Comparison of ENCODE assay signal across 17 mouse cellular contexts in the genomic region with DNA sequence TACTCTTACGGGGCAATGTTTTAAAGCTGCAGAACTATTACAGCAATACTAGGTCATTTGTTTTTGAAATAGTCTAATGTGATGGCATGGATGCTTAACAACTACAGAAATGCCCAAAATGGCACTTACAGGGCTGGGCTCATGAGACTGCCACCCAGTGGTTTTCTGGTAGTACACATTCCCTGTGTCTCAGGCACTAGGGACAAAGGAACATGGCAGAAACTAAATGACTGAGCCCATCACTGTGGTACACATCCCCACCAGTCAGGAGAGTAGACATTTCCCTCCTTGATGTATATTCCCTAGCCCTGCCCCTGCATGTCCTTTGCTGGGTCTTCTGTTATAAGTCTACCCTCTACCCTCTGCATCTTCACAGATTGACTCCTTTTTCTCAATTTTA. TPM values are rescaled to one million over a fixed set of nuclear protein-coding genes. Genes with fewer than 3 reads are reported as not detected.
DNase-seq lines count a peak whose midpoint lies in the region; ATAC-seq and TF ChIP-seq lines count a peak whose summit lies in the region.
"Had no signal": no experiment of that assay in that cellular context is flagged by ENCODE, and none has a peak within 500 bp of the region (broad histone marks: within the 10 kb centered on the region; RNA-seq: fewer than 3 reads in every experiment).

No protein-coding gene starts in this region.

- no peak for ATAC-seq in Patski
- no peak for ATAC-seq in erythroblast, adult 5-6 weeks (replicated peaks; ENCODE audit: low FRiP score, poor library complexity, severe bottlenecking)
- ATAC-seq: midbrain, embryonic 15.5 days had no signal

- TF ChIP-seq CTCF in layer of hippocampus, adult 2 months (conservative IDR thresholded peaks at IDR 0.05): peak; percentile 54
- peak; percentile 36 for TF ChIP-seq CTCF in Patski (IDR thresholded peaks at IDR 0.05)

- DNase-seq in adrenal gland, postnatal 14 days: peak; percentile 6
- no peak for DNase-seq in adrenal gland, postnatal 36 days
- no peak for DNase-seq in layer of hippocampus, adult 2 months (ENCODE audit: low spot score in 2 of 2)
- DNase-seq in layer of hippocampus, adult 9-10 months (ENCODE audit: low spot score): no peak
- no peak for DNase-seq in Patski (ENCODE audit: low read depth, low spot score)
- DNase-seq in mesoderm, embryonic 11.5 days (ENCODE audit: low read depth, low spot score): peak; percentile 2
- no peak for DNase-seq in heart, adult 18-20 months
- DNase-seq: B cell, adult 2 months; cerebellum, adult 11 months; right cerebral cortex, postnatal 14 days had no signal

- CTCF ChIA-PET in Patski (lab: Charles Lee): no interaction called here

- H3K27ac ChIP-seq in layer of hippocampus, adult 2 months: no peak overlapping the region
- H3K27ac ChIP-seq: forebrain, embryonic 10.5 days; heart, embryonic 10.5 days; hindbrain, embryonic 15.5 days; lung, embryonic 15.5 days; midbrain, embryonic 15.5 days had no signal

- peaks cover 12% of the 10 kb centered on the region for H3K27me3 ChIP-seq in Patski
- H3K27me3 ChIP-seq: hindbrain, embryonic 15.5 days; lung, embryonic 15.5 days; midbrain, embryonic 15.5 days had no signal

- POLR2A ChIA-PET in Patski (lab: Charles Lee): no interaction called here

- no peak overlapping the region for H3K4me3 ChIP-seq in layer of hippocampus, adult 2 months
- H3K4me3 ChIP-seq: forebrain, embryonic 10.5 days; heart, embryonic 10.5 days; hindbrain, embryonic 15.5 days; lung, embryonic 15.5 days; midbrain, embryonic 15.5 days had no signal

- in situ Hi-C loops in Patski (cut with MboI; ENCODE audit: low pct_unique_long_range_greater_than_20kb): no loop called here

RNA-seq across cellular contexts. Expression of gene Capsl, which starts 16.2 kb away (rescaled TPM):
- not detected in 2 replicates for total RNA-seq in adrenal gland, postnatal 14 days (2021)
- not detected for total RNA-seq in adrenal gland, postnatal 36 days (2021)
- total RNA-seq in layer of hippocampus, adult 2 months (2021): 1 to 10 TPM; 1.8 to 2.0 TPM
- polyA plus RNA-seq in Patski (2021): not detected
- total RNA-seq in erythroblast, adult 5-6 weeks (2015; ENCODE audit: low replicate concordance): not detected in 2 replicates
- not detected in 2 replicates for total RNA-seq in erythroblast, adult 5-6 weeks (2017; ENCODE audit: low replicate concordance)
- total RNA-seq in heart, adult 18-20 months (2021): under 1 TPM in 1 of 2 experiments, not detected in 1; 0.41 TPM
- total RNA-seq: adrenal gland, adult 18-20 months had no signal

Comparison
In these comparisons a context has a peak if more than half of its experiments do, and no peak if none do; other contexts are left out.
1. DNase-seq: peak in adrenal gland, postnatal 14 days (single experiment) and mesoderm, embryonic 11.5 days (single experiment); none in adrenal gland, postnatal 36 days (0 of 2), layer of hippocampus, adult 2 months (0 of 2), layer of hippocampus, adult 9-10 months (single experiment), Patski (single experiment) and heart, adult 18-20 months (0 of 2).